Mouse (Mus musculus): Measurements from ENCODE around the gene Tbx6.

DNA sequence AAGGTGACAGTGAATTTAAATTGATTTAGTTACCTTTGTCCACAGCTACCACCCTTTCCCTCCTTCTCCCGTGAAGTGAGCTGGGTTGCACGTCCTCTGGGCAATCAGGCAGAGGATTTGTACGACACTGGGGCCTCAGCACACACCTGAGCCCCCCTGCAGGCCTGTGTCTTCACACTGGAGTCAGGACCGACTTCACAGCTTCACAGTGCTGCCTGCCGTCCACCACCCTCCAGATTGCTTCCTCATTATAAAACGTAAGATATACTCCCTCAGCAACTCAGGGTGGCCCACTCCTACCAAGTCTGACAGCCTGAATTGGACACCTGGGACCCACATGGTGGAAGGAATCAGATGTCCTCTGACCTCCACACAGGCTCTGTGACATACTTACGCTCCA is 22.7 kb upstream of the Tbx6 start:
- TF ChIP-seq GATA1 (IDR thresholded peaks at IDR 0.05; ENCODE audit: borderline replicate concordance, low read length) = no peak
- TF ChIP-seq FLI1 (IDR thresholded peaks at IDR 0.05; ENCODE audit: low read length) = no peak

Measured in megakaryocyte, embryonic 14.5 days (primary cell).